Mouse (Mus musculus): ENCODE results near the gene Kcnip1. TPM values are rescaled to one million over a fixed set of nuclear protein-coding genes. Genes with fewer than 3 reads are reported as not detected.

Kcnip1 gene
- polyA plus RNA-seq, 3 experiments from 2014 or later, result 0.58 TPM; not detected in 2

DNA sequence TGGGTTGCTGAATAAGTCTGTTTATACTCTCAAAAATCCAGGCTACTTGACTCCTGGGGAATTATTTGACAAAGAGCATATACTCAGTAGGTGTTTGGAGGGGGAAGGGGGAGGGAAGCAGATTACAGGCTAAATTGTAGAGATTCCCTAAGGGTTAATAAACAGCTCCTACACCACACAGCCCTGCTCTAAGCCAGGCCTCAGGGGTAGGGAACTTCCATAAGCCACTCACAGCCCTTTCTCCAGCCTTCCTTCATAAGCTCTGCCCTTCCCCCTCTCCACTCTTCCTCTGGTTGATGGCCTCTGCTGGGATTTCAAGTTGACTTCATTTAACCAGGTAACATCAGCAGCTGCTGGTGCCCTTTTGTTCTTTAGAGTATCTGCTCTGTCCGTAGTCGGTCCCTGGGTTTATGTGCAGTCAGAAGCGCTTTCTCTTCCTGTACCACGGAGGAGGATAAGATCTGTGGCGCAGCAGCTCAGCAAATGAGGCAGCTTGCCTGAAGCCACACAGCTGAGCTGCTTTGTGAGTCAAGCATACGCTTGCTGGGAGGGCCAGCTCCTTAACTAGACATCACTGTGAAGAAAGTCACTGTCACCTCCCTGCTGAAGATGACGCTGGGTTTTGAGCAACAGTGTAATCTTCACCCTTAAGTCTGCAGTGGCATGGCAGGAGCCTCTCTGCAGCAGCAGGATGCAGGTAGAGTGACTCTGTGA is 54.2 kb downstream of the Kcnip1 start:
- ATAC-seq, result peak; percentile 80

DNA sequence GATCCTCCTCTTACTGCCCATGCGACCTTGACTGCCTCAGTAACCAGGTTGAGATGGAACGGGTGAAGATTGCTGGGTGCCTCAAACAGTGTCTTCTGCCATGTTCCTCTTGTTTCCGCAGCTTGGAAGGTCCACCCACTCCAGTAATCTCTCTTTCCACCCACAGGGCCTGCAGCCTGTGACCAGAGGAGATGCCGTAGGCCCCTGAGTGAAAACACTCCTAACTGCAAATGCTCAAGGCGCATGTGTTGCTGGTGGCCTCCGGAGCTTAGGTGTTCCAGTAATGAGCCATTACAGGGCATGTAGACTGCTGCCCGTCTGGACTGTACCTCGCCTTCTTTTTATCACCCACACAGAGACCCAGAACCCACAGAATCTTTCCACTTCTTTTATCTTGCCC is 55.3 kb downstream of the Kcnip1 start:
- ATAC-seq, result no peak

DNA sequence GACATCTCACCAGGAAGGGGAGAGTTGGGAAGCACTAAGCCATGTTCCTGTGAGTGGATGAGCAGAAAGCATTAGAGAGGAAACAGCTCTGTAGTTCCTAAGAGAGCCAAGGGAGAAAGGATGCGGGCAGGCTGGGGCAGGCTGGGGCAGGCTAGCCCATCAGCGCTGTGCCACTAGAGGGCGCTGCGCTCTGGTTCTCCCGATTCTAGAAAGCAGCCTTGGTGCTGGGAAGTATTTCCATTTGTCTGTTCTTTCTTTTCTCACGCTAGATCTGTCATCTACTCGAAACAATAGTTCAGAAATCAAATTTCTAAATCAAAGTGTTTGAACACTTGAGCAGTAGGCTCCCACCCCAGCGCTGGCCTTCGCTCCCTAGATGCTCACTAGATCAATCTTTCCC is 58.7 kb downstream of the Kcnip1 start:
- no peak for ATAC-seq

DNA sequence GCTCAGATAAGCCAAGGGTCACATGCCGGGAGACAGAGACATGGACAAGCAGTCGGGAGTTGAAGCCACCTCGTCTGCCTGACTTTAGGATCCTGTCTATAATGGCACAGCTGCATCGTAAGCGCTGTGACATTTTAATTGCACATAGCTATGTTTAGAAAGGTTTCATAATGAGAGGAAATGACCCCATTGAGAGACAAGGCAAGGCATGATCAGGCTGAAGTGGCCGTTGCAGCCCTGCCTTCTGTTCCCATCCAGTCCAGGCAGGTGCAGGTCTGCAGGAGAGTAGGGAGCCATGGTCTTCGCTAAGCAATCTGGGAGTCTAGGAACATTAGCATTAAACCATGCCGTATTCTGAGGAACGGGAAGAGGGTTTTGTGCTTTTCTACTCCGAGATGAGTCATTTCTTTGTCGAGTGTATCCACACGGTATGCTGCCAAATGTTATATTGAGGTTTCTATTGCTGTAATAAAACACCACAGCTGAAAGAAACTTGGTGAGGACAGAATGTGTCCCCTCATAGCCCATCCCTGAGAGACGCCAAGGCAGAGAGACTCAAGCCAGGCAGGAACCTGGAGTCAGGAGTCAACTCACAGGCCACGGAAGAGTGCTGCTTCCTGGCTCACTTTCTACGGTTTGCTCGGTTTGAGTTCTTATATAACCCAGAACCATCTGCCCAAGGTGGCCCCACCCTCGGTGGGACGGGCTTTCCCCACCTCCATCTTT is 60.4 kb downstream of the Kcnip1 start:
- ATAC-seq, result peak; percentile 68

DNA sequence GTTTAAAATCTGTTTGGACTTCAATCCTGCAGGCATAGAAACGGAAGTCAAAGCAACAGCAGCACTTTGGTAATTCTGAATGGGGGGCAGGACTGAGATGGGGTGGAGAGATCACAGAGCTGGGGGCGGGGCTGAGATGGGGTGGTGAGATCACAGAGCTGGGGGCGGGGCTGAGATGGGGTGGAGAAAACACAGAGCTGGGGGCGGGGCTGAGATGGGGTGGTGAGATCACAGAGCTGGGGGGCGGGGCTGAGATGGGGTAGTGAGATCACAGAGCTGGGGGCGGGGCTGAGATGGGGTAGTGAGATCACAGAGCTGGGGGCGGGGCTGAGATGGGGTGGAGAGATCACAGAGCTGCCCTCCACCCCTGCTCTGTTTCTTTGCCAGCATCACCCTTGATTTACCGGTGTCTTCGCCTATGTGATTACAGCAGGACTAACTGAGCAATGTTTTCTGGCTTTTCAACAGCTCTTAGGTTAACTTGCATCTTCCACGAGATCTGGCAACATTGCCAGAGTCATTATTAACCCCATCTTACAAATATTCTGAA is 61.0 kb downstream of the Kcnip1 start:
- ATAC-seq, result peak; percentile 55

DNA sequence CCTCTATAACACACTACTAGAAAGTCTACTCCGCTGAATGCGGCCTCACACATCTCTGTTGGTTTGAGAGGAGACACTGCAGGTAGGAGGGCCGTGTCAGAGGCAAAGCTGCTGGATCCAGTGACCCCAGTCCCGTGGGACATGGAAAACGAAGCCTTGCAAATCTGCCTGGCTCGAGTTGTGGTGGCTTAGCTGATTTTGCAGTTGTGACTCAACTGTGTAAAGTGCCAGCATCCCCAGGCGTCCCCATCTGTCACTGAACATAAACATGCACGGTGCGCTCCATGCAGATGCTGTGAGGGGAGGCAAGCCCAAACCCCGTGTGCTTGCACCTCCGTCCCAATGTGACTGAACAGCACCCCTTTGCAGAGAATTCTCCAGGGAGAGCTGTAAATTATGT is 63.5 kb downstream of the Kcnip1 start:
- no peak for ATAC-seq

DNA sequence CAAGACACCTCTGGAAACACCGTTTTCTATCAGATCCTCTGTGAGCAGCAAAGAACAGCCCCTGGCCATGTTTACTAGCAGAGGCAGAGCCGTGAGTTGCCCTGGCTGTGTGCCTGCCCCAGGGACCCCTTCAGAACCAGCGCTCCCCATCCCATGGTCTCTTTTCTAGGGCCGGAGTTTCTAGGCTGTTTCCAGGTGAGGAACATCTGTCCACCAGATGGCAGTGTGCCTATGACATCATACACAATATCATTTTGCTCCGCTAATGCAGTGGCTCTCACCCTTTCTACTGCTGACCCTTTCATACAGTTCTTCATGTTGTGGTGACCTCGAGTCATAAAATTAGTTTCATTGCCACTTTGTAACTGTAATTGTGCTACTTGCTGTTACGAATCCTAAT is 64.3 kb downstream of the Kcnip1 start:
- ATAC-seq, result no peak

DNA sequence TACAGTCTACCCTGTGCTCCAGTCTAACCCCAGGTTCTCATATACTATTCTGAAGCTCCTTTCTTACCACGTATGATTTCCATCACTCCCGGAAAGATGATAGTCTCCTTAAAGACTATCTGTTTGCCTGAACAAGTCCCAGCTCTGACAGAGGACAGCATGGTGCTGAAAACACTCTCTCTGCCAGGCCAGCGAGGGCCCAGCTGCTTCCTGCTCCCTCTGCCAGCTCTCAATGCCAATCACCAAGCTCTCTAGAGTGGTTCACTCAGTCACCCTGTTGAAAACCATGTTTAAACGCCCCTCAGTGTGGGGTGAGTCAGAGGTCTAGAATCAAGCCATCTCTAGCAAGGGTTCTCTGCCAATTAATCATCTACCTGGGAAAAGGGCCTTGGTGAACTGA is 65.1 kb downstream of the Kcnip1 start:
- no peak for ATAC-seq

DNA sequence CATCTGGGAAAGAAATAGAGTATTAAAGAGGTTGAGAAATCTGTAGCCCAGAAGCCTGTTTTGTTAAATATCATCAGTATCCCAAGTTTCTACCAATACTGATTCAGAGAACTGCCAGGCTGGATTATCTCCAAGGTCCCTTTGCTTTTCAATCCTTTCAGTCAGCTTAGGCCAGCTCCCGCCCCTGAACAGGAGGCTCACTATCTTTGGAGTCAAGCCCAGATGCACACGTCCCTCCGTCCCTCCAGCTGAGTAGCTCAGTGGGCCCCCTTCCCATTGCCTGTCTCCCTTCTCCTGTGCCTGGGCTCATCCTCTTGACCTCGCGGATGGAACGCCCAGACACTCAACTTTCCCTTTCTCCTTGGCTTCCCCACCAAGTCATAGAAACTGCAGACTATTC is 65.6 kb downstream of the Kcnip1 start:
- no peak for ATAC-seq

DNA sequence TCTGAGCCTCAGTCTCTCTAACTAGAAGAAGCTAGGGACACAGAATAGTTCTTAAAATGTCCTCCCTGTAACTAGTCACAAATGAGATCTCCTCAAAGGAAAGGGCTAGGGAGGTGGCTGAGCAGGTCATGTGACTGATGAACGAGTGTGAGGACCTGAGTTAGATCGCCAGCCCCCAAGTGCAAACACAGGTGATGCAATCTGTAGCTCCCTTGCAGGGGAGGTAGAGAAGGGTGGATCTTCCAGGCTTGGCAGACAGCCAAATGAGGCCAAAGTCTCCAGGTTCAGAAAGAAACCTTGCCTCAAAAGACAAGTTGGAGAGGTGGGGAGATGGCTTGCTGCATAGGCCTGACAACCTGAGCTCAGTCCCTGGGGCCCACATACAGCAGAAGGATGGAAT is 66.4 kb downstream of the Kcnip1 start:
- no peak for ATAC-seq

DNA sequence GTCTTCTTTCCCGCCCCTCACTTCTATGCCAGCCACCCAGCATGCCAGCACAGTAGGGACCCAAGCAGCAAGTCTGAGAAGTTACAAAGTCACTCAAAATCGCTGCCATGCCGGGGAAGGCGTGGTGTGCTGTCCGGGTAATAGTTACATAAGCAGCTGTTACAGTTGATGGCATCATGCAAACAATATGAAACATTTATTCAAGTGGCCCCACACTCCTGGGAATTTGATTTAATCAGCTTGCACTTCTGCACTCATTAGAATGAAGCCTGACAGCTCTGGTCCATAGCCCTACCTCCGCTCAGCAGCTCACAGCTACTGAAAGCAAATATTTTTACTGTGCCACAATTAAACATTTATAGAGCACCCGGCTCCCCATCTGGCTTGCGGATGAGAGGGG is 67.2 kb downstream of the Kcnip1 start:
- no peak for ATAC-seq

DNA sequence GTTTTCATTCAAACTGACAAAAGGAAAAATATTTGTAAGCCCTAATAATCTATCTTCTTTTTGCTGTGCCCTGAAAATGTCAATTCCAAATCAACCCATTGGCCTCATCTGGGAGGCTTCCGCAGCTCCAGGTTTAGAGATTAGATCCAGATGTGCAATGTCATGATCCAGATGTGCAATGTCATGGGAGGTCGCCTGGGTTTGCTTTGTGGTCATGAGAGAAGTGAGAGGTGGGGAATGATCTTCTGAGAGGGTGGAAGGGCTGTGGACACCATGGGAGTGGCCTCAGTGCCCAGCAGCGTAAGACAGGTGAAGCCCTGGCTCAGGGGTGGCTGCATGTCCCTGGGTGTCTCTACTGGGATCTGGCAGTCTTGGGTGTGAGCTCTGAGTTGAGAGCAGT is 69.9 kb downstream of the Kcnip1 start:
- ATAC-seq, result no peak

DNA sequence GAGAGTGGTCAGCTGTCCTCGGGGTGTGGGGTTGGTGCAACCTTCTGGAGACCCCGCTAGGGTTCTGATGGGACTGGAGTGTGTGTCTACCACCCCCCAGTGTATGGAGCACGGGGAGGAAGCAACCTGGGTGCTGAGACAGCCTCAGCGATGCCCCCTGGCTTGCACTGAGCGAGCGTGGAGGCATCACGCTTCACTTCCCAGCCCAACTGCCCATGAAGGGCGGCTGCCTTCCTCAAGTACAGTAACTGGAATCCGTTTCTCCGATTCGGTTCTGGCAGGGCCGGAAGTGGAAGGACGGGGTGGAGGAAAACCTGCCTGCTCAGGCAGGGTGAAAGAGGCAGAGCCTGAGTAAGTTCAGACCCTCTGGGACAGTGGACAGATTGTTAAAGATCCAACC is 71.5 kb downstream of the Kcnip1 start:
- no peak for ATAC-seq

DNA sequence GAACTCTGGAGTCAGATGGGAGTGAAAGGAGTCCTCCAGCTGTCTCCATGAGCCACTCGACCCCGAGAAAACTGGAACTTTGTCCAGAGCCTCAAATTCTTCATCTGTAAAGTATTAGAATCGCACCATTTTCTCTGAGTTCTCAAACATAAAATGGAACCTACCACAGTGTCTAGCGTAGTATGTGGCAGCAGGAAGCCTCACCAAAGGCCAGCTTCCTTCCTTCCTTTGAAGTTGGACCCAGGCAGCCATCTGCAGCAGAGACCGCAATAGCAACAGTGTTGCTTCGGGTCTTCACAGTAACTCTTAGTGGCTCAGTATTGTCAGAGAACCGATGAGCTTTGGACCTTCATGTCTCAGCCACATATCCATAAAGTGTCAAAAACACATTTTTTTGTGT is 73.1 kb downstream of the Kcnip1 start:
- no peak for ATAC-seq

DNA sequence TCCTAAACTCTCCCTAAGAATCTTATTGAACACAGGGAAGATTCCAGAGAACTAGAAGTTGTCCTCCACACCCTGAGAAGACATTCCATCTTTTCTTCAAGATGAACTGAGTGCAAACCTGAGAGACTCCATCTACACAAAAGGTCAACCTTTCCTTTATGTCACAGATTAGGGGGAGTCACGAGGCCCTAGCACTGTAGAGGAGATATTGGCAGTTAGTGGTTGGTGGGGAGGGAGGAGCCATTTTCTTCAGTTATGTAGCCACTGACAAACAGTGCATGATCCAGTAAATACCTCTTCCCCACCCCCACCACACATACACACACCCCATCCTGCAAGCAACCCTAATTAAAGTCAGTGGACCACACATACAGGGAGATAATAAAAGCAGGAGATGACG is 74.5 kb downstream of the Kcnip1 start:
- ATAC-seq, result no peak

DNA sequence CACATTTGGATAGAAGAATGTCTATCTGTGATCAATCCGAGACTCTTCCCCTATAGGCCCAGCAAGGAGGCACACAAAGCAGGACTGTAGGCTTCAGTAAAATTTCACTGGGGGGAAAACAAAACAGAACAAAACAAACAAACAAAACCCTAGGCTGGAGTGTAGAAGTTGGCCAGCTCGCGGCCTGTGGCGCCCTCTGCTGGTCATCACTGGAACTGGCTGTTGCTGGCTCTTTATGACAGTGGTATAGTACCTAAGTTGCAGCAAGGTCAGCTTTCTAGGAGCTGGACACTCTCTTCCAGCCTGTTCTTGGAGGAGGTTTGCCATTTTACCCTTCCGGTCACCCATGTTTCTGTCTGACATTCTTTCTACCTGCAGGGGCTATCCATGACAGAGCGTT is 75.4 kb downstream of the Kcnip1 start:
- ATAC-seq, result no peak

DNA sequence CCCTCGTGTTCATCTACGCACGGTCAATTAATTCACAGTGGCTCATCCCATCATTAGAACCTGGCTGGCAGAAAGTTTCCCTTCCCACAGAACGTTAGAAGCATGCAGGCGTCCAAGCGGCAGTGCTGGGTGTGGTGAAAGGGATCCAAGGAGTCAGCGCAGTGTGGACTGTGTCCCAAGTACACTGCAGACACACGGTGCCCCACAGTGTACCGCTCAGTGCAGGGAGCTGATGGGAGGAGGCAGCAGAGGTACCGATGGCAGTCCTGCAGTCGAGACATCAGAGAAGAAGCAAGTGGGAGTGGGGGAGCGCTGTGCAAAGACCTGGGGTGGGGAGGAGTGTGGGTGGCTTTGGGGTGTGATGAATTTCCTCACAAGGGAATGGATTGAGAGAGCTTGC is 78.7 kb downstream of the Kcnip1 start:
- no peak for ATAC-seq

DNA sequence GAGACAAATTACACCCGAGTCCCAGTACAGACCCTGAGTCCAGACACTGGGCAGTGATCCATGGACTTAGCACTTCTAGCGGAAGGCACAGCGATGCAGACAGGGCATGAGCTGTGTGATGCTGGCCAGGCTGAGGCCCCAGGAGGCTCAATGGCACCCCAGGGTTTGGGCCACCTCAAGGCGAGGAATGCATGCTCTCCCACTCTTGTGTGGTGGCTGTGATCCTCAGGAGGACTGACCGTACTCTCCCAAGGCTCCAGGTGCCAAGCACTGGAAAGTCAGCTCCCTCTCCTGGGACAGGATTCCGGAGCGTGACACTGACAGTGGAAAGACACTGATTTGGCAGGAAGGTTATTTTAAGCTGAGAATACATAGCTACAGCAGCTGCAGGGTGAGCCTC is 79.9 kb downstream of the Kcnip1 start:
- ATAC-seq, result no peak

DNA sequence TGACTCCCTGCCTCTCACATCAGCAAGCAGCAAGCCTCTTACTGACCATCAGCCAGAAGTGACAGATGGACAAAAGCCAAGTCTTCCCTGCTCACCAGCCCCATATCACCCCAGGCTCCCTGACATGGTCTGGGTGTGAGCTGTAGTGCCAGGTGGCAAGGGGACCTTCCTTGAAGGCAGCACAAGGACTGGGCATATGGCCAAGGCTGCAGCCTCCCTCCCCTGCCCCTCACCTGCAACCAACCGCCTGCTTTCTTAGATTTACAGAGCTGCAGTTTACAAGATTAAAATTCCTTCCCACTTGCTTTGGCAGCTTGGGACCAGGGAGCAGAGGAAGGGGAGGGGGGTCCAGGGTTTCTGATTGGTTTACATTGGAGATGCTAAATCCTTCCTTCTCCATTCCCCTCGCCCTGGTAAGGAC is 80.8 kb downstream of the Kcnip1 start:
- no peak for ATAC-seq

DNA sequence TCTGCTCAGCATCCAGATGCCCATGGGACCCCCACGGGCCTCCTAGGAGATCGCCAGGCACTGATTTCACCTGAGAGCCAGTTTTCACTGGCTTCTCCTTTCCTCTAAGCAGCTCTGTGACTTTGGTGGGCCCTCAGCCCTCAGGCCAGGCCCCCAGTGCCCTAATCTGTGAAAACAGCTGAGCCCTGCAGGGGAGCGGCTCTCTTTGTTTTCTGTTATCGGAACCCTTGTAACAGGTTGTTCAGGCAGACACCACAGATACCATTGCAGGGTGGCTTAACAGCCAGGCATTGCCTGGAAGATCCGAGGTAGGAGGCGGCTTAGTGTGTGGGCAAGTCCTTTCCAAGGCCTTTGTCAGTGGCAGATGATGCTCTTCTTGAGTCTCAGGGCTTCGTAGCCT is 82.0 kb downstream of the Kcnip1 start:
- no peak for ATAC-seq

DNA sequence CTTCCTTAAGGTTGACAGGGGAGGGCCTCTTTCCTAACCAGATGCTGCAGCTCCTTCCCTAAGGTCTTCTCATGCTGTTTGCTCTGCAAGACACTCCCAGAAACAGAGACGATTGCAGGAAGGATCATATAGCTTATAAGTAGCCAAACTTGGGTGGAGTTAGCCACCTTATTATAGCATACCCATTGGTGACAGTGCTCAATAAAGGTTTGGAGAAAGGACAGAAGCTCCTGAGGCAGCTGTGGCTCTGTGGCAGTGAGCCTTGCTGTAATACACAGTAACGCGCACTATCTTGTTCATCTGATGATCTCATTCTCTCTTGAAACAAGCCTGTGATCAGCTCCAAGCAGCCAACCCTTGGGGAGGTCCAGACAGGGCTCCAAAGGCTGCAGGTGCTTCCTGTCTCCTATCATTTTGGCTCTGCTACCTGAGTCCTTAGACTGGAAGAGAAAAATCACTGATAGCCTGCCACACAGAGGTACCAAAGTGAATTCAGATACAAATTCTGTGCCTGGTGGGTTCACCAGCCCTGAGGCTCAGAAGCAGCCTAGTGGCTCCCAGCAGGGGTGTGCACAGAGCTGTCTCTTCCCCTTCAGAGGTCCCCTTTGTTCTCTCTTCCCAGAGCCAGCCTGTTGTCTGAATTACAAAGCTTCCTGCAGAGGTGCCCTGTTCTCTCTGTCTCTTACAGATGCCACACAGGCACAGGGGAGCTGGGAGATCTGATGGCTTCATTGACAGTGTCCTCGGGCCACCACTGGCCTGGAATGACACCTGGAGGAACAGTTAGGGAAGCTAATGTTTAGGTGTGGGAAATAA is 84.4 kb downstream of the Kcnip1 start:
- ATAC-seq, result no peak

DNA sequence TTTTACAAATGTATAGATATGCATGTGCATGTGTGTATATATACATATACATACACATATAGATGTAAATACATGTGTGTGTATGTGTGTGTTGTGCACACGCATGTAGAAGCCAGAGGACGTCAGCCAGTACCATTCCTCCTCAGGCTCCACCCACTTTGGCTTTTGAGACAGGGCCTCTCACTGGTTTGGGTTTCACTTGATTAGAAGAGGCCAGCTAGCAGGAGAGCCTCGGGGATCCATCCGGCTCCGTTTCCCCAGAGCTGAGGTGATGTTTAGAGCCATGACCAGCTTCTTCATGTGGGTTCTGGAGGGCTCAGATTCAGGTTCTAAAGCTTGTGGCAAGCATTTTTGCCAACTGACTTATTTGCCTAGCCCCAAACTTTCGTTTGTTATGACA is 89.5 kb downstream of the Kcnip1 start:
- no peak for ATAC-seq

DNA sequence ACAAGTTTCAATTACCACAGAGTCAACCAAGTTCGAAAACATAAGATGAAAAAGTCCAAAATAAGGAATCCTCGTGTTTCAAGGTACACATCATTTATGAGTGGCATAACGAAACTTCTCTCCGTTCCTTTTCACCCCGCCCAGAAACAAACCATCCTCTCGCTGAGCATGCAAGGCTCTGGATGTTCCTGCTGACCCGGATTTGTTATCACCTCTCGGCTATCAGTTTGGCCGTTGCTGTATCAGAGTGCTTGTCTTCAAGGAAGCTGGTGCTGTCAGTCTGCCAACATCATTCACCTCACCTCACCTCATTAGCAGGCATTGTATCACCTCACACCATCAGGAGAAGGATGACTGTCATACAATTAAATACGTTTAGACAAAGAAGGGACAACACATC is 90.6 kb downstream of the Kcnip1 start:
- ATAC-seq, result no peak

Measured in inflammation-experienced regulatory T-cells, adult 6 months (primary cell).